Mouse (Mus musculus) CD8-positive naive resting alpha-beta T cell, adult 57 days (primary cell): ENCODE measurements around the gene Gm28042. TPM values are rescaled to one million over a fixed set of nuclear protein-coding genes. Genes with fewer than 3 reads are reported as not detected.

Experiments used
- total RNA-seq: library from RNA; stranded (reverse); gene quantifications from one replicate; pipeline ENCODE4 v1.2.4, GENCODE M21; 2023

Gm28042 gene
- total RNA-seq, result 3.4 TPM

DNA sequence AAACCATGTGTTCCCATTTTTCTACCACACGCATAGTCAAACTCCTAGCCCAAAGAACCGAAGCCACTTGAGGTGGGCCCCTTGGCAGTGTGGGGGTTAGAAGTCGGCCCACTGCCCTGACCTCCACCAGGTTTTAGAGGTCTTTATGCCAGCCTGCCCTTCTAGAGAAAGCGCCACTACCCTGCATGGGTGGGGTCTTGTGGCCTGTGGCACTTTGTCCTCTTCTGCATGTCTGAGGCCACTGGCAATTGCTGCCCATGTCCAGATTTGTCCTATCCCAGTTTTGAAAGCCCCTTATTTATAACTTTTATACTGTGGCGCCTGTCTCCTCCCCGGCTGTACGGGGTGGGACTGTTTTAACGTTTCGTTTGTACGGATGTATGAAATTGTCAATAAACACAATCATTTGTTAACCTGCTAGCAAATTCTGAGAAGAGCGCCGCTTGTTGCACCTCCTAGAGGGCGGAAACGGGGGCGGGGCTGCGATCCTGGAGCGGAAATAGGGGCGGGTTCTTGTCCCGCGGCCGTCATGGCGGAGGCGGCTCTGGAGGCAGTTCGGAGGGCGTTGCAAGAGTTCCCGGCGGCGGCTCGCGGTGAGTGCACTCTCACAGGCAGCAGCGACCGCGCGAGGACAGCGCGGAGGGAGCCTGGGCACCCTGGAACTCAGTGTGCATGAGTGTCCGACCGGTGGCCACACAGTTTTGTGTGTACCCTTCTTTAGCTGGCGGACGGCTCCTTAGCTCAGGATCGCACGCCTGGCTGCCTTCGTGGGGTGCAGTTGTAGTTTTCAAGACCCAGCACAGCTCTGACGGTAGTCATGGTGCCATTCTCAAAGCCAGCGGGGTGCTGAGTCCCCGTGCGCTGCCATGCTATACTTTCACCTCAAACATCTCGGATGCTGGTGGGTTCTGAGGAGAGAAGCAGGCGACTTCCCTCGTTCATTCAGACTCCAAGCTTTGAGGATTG, at the start of gene Gm28042, which contains the start of gene Jmjd7:
Gene Gm28042 (plus strand): TSS at position 510 of the 966 bp plus-strand sequence.
Gene Jmjd7 (plus strand): TSS at position 500 of the 966 bp plus-strand sequence.

DNA sequence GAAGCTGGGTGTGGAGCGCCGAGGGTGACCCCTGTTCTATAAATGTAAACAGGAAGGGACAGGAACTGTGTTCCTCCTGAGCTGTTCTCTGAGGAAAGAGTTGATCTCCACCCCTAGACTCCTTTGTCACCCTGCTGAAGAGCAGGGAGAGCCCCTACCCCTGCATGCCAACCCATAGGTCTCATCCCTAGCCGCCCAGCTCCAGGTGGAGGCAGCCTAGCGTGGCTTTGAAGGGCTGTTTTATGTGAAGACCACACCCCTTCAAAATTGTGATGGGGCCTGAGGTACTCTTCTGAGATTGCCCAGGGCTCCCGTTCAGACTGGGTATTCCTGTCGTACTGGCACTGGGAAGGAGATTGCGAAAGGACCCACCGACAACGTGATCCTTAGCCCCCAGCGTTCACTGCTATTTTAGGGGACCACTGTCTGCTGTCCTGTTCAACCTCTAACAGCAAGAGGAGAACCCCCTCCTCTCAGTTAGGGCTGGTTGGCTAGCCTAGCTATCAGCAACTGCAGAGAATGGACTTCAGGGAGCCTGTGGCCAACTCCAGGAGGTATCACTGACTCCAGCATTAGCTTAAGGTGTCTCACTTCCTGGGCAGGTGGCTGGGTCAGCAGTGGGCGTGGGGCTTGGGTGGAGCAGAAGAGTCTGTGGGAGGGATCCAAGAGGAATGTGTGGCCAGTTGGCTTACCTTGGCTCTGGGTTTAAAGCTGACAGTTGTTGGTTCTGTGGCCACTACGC, 5.6 kb downstream of the Gm28042 start, which contains the start of gene Pla2g4b:
Gene Pla2g4b (plus strand): TSS at position 692 of the 742 bp plus-strand sequence.

Other genes starting within 250 kb of the Gm28042 start
- 34.8 TPM for gene Rpap1, start 240.0 kb upstream of the Gm28042 start, total RNA-seq
- gene Tyro3, start 229.8 kb upstream of the Gm28042 start, total RNA-seq, result 6.6 TPM
- gene Mga, start 130.3 kb upstream of the Gm28042 start, total RNA-seq, result 81.5 TPM
- 12.2 TPM for gene Mapkbp1, start 54.8 kb upstream of the Gm28042 start, total RNA-seq
- 11.0 TPM for gene Jmjd7, start within 50 bp of the Gm28042 start, total RNA-seq
- 5.0 TPM for gene Pla2g4b, start 5.9 kb downstream of the Gm28042 start, total RNA-seq
- gene Ehd4, start 127.1 kb downstream of the Gm28042 start, total RNA-seq, result 15.2 TPM
- gene Pla2g4e, start 217.8 kb downstream of the Gm28042 start, total RNA-seq, result not detected